Mouse (Mus musculus) heart, postnatal 25 days (tissue): ENCODE data around the gene Tead3. TPM values are rescaled to one million over a fixed set of nuclear protein-coding genes. Genes with fewer than 3 reads are reported as not detected.
A peak's percentile ranks its signal among the peaks of the same experiment; 100 is the strongest.

Experiments
- DNase-seq: peaks from one replicate; pipeline ENCODE4 v3.0.0; 2022; ENCODE audit warnings: low spot score
- intact Hi-C: fragments of 180-260 bp; cut with DNase I; formaldehyde crosslinking; loops from one replicate; pipeline ENCODE4 v1.15.1; 2025
- total RNA-seq, 2 experiments: library from RNA; stranded (reverse); gene quantifications; 2 replicates each; pipeline ENCODE4 v1.2.3; 2021

Gene Tead3
- 10 to 100 TPM; 12.2 to 14.4 TPM for total RNA-seq

GRCm38 (mm10) chr17:28350466-28351352 lies at the start of gene Tead3:
TSS of gene Tead3 (minus strand) at chr17:28350817.
- DNase-seq, result peak; percentile 54
- intact Hi-C loops, result no loop called here

- intact Hi-C loops, result no loop called here
- no peak for DNase-seq
These were observed 44.4 kb upstream of the Tead3 start for GRCm38 (mm10) chr17:28394994-28395393.

GRCm38 (mm10) chr17:28394051-28394765 lies 43.6 kb upstream of the Tead3 start:
- DNase-seq, result no peak
- intact Hi-C loops, result no loop called here

GRCm38 (mm10) chr17:28391568-28392432 lies 41.2 kb upstream of the Tead3 start:
- DNase-seq, result no peak
- intact Hi-C loops, result no loop called here

- no peak for DNase-seq
- intact Hi-C loops, result no loop called here
These were observed 37.9 kb upstream of the Tead3 start for GRCm38 (mm10) chr17:28388534-28388933.

- intact Hi-C loops, result loop anchor here (1.0 kb wide), 1 partner anchor 142 kb away; no protein-coding TSS in a partner anchor
- peak; percentile 38 for DNase-seq
These were observed 35.7 kb upstream of the Tead3 start for GRCm38 (mm10) chr17:28386150-28386905.

GRCm38 (mm10) chr17:28384298-28384697 lies 33.7 kb upstream of the Tead3 start:
- DNase-seq, result no peak
- intact Hi-C loops, result no loop called here

- intact Hi-C loops, result no loop called here
- no peak for DNase-seq
These were observed 29.6 kb upstream of the Tead3 start for GRCm38 (mm10) chr17:28380255-28380654.

- intact Hi-C loops, result no loop called here
- DNase-seq, result no peak
These were observed 25.0 kb upstream of the Tead3 start for GRCm38 (mm10) chr17:28375592-28376061.

GRCm38 (mm10) chr17:28374494-28374893 lies 23.9 kb upstream of the Tead3 start:
- intact Hi-C loops, result no loop called here
- no peak for DNase-seq

GRCm38 (mm10) chr17:28373821-28374220 lies 23.2 kb upstream of the Tead3 start:
- intact Hi-C loops, result no loop called here
- no peak for DNase-seq

- no peak for DNase-seq
- intact Hi-C loops, result no loop called here
These were observed 21.3 kb upstream of the Tead3 start for GRCm38 (mm10) chr17:28371941-28372340.

GRCm38 (mm10) chr17:28371286-28371685 lies 20.7 kb upstream of the Tead3 start:
- intact Hi-C loops, result no loop called here
- no peak for DNase-seq

GRCm38 (mm10) chr17:28369056-28369455 lies 18.4 kb upstream of the Tead3 start:
- no peak for DNase-seq
- intact Hi-C loops, result loop anchor here (2.0 to 5.0 kb wide), 2 partner anchors 144 to 162 kb away; partner anchors contain the start of gene Def6

- intact Hi-C loops, result loop anchor here (1.0 to 5.0 kb wide), 3 partner anchors 40 to 161 kb away; partner anchors contain the start of genes Def6 and Rpl10a
- DNase-seq, result peak; percentile 52
These were observed 17.8 kb upstream of the Tead3 start for GRCm38 (mm10) chr17:28368449-28368848.

- DNase-seq, result no peak
- intact Hi-C loops, result loop anchor here (5.0 kb wide), 1 partner anchor 158 kb away; the partner anchor contains the start of gene Def6
These were observed 14.5 kb upstream of the Tead3 start, which contains the start of gene Tulp1 for GRCm38 (mm10) chr17:28365122-28365521. TSS of gene Tulp1 (minus strand) at chr17:28365222.

- intact Hi-C loops, result no loop called here
- DNase-seq, result no peak
These were observed 12.9 kb upstream of the Tead3 start for GRCm38 (mm10) chr17:28363507-28363906.

- intact Hi-C loops, result no loop called here
These were observed 12.2 kb upstream of the Tead3 start for GRCm38 (mm10) chr17:28362653-28363292.

More at GRCm38 (mm10) chr17:28362653-28363292, 12.2 kb upstream of the Tead3 start:
- DNase-seq, result no peak
